Mouse (Mus musculus): ENCODE results near the gene Gm8439.

- TF ChIP-seq CTCF (IDR thresholded peaks at IDR 0.05): no peak
- no peak for TF ChIP-seq EP300 (IDR thresholded peaks at IDR 0.05)
Measured at GRCm38 (mm10) chr4:120590973-120591372, 2.4 kb downstream of the Gm8439 start.
